Mouse (Mus musculus) liver (tissue): ENCODE measurements around the gene Eif2b5.

Experiments
- DNase-seq: peaks from one replicate; pipeline ENCODE4 v3.0.0-alpha.2; 2020; ENCODE audit warnings: mixed read lengths

The Eif2b5 gene

GRCm38 (mm10) chr16:20490581-20490980, 8.0 kb upstream of the Eif2b5 start:
- DNase-seq, result no peak

- DNase-seq, result no peak
These were observed 7.3 kb upstream of the Eif2b5 start for GRCm38 (mm10) chr16:20491301-20491700.

GRCm38 (mm10) chr16:20493452-20493851, 5.2 kb upstream of the Eif2b5 start:
- DNase-seq, result no peak

GRCm38 (mm10) chr16:20496671-20497600, 1.7 kb upstream of the Eif2b5 start:
- peak; percentile 59 for DNase-seq

- DNase-seq, result no peak
These were observed 489 bp upstream of the Eif2b5 start for GRCm38 (mm10) chr16:20497980-20498676.

- DNase-seq, result no peak
These were observed 7.4 kb downstream of the Eif2b5 start for GRCm38 (mm10) chr16:20506000-20506399.

GRCm38 (mm10) chr16:20509349-20509748, 10.7 kb downstream of the Eif2b5 start:
- DNase-seq, result peak; percentile 48

GRCm38 (mm10) chr16:20511277-20511847, 12.7 kb downstream of the Eif2b5 start:
- no peak for DNase-seq

GRCm38 (mm10) chr16:20516032-20516431, 17.4 kb downstream of the Eif2b5 start:
- no peak for DNase-seq

GRCm38 (mm10) chr16:20516726-20517201, 18.1 kb downstream of the Eif2b5 start, which contains the start of gene Dvl3:
TSS of gene Dvl3 (plus strand) at chr16:20516982.
- DNase-seq, result peak; percentile 94

- DNase-seq, result peak; percentile 51
These were observed 18.6 kb downstream of the Eif2b5 start for GRCm38 (mm10) chr16:20517216-20517615.

- DNase-seq, result peak; percentile 40
These were observed 19.2 kb downstream of the Eif2b5 start for GRCm38 (mm10) chr16:20517701-20518374.

- DNase-seq, result no peak
These were observed 25.3 kb downstream of the Eif2b5 start for GRCm38 (mm10) chr16:20523886-20524285.

- DNase-seq, result peak; percentile 46
These were observed 30.2 kb downstream of the Eif2b5 start for GRCm38 (mm10) chr16:20528779-20529178.

GRCm38 (mm10) chr16:20529375-20529774, 30.8 kb downstream of the Eif2b5 start:
- no peak for DNase-seq

- DNase-seq, result no peak
These were observed 32.3 kb downstream of the Eif2b5 start for GRCm38 (mm10) chr16:20530941-20531340.

- no peak for DNase-seq
These were observed 36.1 kb downstream of the Eif2b5 start for GRCm38 (mm10) chr16:20534617-20535295.

- DNase-seq, result peak; percentile 98
These were observed 36.9 kb downstream of the Eif2b5 start, which contains the start of gene Ap2m1 for GRCm38 (mm10) chr16:20535296-20536080. TSS of gene Ap2m1 (plus strand) at chr16:20535478.

GRCm38 (mm10) chr16:20536081-20536665, 37.6 kb downstream of the Eif2b5 start:
- DNase-seq, result no peak

GRCm38 (mm10) chr16:20537071-20537471, 38.5 kb downstream of the Eif2b5 start:
- peak; percentile 61 for DNase-seq
